Mouse (Mus musculus) cerebellum, postnatal 36 days (tissue): Measurements from ENCODE around the gene Lrp1.
"Not testable (repeated sequence)": the region's sequence is repeated elsewhere in the genome, so short reads cannot be mapped to it uniquely, and the experiment has no call there.

Source experiments
- DNase-seq, 2 experiments: peaks; one replicate each; pipeline ENCODE4 v3.0.0; 2021 to 2022; ENCODE audit warnings: mixed read lengths in 2 of 2

The Lrp1 gene

GRCm38 (mm10) chr10:127620406-127621190 lies at the start of gene Lrp1:
Lrp1 (minus strand) TSS chr10:127621148.
- DNase-seq: peak; percentile 43 to 45

- no peak for DNase-seq
Observed at GRCm38 (mm10) chr10:127670185-127670584, 49.2 kb upstream of the Lrp1 start.

- peak in 1 of 2 experiments; percentile 31 for DNase-seq
Observed at GRCm38 (mm10) chr10:127669170-127669569, 48.2 kb upstream of the Lrp1 start.

- DNase-seq: peak; percentile 70 to 75
Observed at GRCm38 (mm10) chr10:127668093-127669050, 47.4 kb upstream of the Lrp1 start, which contains the start of gene Nab2. Nab2 (minus strand) TSS chr10:127668568.

- DNase-seq: peak; percentile 62 to 74
Observed at GRCm38 (mm10) chr10:127667269-127668092, 46.5 kb upstream of the Lrp1 start.

DNA sequence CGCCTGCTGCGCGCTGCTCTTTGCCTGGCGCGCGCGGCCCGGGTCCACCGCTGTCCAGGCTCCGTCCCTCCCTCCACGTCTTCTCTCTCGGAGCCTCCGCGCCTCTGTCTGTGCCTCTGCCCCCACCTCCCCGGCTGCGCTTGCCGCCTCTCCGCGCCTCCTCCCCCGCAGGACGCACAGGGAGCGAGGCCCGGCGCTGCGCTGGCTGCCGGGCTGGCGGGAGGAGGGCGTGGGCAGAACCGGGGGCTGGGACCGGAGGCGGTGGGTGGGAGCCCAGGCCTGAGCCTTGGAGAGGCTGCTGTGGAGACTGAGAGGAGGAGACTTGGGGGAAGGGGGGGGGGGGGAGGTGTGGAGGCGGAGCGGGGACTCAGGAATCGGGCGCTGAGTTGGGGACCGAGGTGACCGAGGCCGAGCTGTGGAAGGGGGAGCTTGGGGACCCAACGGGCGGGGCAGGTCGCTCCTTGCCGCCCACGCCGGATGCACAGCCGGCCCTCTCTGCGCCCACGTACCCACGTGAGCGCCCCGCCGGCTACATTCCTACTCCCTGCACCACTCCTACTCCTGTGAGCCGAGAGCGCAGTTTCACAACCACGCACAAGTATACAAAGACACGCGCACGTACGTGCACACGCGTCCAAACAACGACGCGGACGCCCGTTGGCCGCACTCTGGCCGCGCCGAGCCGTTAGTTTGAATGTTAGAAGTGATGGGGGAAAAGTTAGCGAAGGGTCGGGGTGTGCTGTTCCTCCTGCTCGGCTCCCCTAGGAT lies 45.7 kb upstream of the Lrp1 start, which contains the start of gene Nemp1:
Gene Nemp1, plus strand, starts transcription at position 401 of the 768 bp plus-strand sequence.
- DNase-seq: peak; percentile 81 to 88

DNA sequence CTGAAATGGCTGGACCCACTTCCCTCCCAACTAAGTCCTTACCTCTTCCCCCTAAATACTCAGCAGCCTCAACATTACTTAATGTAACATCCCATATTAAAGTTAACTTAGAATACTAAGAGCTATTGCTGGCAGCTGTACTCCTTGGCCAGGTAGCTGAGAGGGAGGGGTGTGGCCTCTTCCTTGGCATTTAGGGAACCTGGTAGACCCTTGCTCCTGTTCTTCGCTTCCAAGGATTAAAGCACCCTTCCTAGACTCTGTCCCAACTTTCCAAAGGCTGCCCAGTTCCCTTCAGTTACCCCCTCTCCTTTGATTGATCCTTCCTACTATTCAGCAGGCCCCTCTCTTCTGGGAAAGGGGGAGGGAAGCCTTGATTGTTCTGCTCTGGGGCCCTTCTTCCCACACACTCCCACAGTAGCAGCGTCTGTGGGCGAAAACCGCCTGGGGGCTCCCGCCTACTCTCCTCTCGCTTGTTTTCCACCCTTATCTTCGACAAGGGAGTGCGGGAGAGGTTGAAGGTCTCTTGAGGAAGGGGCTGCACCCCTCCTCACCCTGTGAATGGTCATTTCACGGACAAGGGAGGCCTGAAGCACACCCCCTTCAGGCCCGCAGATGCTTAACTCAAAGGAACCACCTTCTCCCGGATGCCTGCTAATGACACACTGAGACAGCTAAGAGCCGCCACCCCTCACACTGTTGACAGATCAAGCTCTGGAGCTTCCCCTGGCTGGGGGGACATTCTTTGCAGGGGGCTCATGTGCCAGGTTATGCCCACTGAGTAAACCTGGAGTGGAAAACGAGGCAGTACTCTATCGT lies 44.6 kb upstream of the Lrp1 start:
- peak in 1 of 2 experiments; percentile 20 for DNase-seq

GRCm38 (mm10) chr10:127664891-127665290 lies 43.9 kb upstream of the Lrp1 start:
- DNase-seq: no peak

DNA sequence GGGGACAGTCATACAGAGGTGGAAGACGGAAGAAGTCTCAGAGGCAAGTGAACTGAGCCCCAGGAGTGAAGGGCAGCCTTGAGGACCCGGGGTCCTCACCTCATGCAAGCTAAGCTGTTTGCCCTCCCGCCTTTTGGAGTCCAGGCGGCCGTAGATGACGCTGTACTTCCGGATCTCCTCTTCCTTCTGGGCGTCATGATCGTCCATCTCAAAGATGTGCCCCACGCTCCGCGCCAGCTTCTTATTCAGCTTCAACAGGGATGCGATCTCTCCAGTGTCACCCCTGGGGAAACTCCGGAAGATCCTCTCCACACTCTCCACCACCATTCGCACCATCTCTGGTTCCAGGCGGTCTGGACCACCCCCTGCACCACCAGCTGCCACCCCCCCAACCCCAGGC lies 43.2 kb upstream of the Lrp1 start:
- no peak for DNase-seq

DNA sequence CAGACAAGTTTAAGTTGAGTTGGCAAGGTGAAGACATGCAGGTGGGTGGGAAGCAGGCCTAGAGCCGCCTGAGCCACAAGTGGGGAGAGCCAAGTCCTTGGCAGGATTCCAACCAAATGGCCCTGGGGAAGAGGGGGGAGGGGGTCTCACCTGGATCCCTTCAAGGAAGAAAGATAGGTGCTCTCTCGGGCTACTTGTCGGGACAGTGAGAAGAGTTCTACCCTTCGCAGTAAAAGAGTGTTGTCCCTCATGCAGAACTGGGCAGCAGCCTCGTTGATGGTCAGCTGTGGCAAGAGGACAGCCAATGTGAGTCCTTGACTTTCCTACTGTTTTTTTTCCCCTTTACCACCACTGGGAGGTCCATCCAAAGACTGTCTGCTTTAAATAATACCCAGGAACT lies 42.6 kb upstream of the Lrp1 start:
- DNase-seq: no peak

DNA sequence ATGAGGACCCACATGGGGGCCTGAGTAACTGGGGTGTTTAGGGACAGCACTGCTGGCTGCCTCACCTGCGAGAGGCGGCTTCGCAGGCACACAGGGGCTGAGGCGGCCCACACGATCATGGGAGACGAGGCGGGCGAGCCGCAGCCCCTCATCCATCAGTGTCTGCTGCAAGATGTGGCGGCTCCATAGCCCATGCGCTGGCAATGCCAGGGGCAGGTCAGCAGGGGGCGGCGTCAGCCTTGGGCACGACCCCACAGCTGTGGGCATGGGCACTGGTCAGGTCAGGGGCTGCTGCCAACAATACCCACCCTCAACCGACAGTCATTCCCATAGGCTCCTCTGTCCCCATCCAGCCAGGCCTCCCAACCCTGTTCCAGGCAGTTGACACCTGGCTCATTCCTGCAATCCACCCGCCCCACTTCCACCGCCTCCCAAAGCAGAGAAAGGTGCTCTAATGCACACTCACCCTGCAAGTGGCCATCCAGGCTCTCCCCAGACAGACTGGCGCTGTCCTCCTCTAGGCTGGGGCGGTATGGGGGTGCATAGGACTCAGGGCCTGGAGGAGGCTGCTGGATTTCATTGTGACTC lies 41.8 kb upstream of the Lrp1 start:
- DNase-seq: peak in 1 of 2 experiments; percentile 52

GRCm38 (mm10) chr10:127661915-127662663 lies 41.1 kb upstream of the Lrp1 start:
- DNase-seq: peak; percentile 69 to 75

DNA sequence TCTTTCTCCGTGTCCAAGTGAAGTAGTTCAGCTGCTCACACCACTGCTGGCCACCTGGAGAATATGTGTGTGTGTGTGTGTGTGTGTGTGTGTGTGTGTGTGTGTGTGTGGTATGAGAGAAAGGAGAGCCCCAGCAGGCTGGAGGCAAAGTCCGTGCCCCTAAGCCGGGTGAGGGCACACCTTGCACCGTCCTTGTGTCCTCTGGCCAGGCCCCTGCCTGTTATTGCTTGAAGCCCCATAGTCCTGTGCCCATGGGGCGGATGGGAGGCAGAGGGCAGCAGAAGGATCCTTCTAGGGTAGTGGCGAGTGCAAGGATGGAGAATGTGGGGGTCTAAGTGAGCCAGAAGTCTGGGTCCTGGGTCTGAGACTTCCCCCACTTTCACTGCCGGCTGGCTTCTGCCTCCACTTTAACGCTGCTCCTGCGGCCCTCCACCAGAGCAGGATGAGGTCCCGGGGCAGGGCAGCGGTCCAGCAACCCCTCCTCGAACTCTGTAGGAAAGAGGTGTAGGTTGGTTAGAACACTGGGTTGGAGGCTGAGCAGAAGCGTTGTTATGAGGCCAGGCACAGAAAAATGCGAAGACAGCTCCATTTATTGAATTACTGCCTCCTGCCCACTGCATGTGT lies 40.5 kb upstream of the Lrp1 start:
- DNase-seq: peak in 1 of 2 experiments; percentile 37

DNA sequence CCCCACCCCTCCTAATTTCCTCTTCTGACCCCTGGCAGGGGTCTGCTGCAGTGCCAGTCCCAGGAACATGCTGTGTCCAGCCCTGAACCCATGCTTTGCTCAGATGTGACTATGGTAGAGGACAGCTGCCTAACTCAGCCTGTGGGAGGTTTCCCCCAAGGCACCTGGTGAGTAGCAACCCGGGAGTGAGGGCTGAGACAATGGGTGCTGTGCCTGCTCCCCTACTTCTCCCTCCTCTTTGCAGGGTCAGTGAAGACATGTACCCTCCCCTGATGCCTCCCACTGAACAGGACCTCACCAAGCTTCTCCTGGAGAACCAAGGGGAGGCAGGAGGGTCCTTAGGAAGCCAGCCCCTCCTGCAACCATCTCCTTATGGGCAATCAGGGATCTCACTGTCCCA lies 38.6 kb upstream of the Lrp1 start:
- DNase-seq: no peak

- no peak for DNase-seq
Observed at GRCm38 (mm10) chr10:127658076-127658475, 37.1 kb upstream of the Lrp1 start.

DNA sequence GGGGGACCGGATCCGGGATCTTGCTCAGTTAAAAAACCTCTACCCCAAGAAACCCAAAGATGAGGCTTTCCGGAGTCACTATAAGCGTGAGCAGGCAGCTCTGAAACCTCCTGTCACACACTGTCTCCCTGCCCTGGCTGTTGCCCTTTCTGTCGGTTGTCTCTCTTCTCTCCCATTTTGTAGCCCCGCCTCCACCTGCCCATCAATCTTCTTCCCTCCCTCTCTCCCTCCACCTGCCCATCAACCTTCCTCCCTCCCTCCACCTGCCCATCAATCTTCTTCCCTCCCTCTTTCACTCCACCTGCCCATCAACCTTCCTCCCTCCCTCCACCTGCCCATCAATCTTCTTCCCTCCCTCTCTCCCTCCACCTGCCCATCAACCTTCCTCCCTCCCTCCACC lies 36.7 kb upstream of the Lrp1 start:
- not testable (repeated sequence) for DNase-seq

- no peak for DNase-seq
Observed at GRCm38 (mm10) chr10:127654970-127655579, 34.1 kb upstream of the Lrp1 start.

GRCm38 (mm10) chr10:127652906-127653638 lies 32.1 kb upstream of the Lrp1 start:
- no peak for DNase-seq
